Comparison of ENCODE assay signal across 9 mouse cellular contexts in genomic region chr7:139949893-139950282, GRCm38 (mm10). TPM values are rescaled to one million over a fixed set of nuclear protein-coding genes. Genes with fewer than 3 reads are reported as not detected.
DNase-seq lines count a peak whose midpoint lies in the region; ATAC-seq and TF ChIP-seq lines count a peak whose summit lies in the region.
"Had no signal": no experiment of that assay in that cellular context is flagged by ENCODE, and none has a peak within 500 bp of the region (broad histone marks: within the 10 kb centered on the region; RNA-seq: fewer than 3 reads in every experiment).

No protein-coding gene starts in this region.

- peak overlapping the region; percentile 54 for H3K4me3 ChIP-seq in layer of hippocampus, adult 2 months
- H3K4me3 ChIP-seq in cortical plate, adult 2 months (ENCODE audit: insufficient read depth, low read length), result peak overlapping the region; percentile 34
- H3K4me3 ChIP-seq in heart, embryonic 11.5 days (ENCODE audit: low read depth, low read length), result peak overlapping the region; percentile 61
- peak overlapping the region; percentile 47 for H3K4me3 ChIP-seq in kidney, postnatal 0 days (replicated peaks; ENCODE audit: low read depth, low read length)
- H3K4me3 ChIP-seq in small intestine, adult 2 months (ENCODE audit: low read depth, low read length), result peak overlapping the region; percentile 65

- no peak for TF ChIP-seq POLR2A in cortical plate, adult 2 months (IDR thresholded peaks at IDR 0.05; ENCODE audit: extremely low read depth, insufficient read depth, low read length)
- no peak for TF ChIP-seq POLR2A in small intestine, adult 2 months (IDR thresholded peaks at IDR 0.05; ENCODE audit: low read depth, low read length)

- H3K27me3 ChIP-seq in heart, embryonic 11.5 days (ENCODE audit: control insufficient read depth, insufficient read depth, low read length), result peaks cover 26% of the 10 kb centered on the region
- H3K27me3 ChIP-seq in kidney, postnatal 0 days (ENCODE audit: insufficient read depth, low read length), result peaks cover 16% of the 10 kb centered on the region
- H3K27me3 ChIP-seq in small intestine, adult 2 months (ENCODE audit: control insufficient read depth, insufficient read depth, low read length), result peaks cover 10% of the 10 kb centered on the region

- no peaks in the 10 kb centered on the region for H3K36me3 ChIP-seq in heart, embryonic 11.5 days (ENCODE audit: control insufficient read depth, insufficient read depth, low read length)
- H3K36me3 ChIP-seq in kidney, postnatal 0 days (ENCODE audit: insufficient read depth, low read length), result no peaks in the 10 kb centered on the region
- no peaks in the 10 kb centered on the region for H3K36me3 ChIP-seq in small intestine, adult 2 months (ENCODE audit: control insufficient read depth, insufficient read depth, low read length)

- no peaks in the 10 kb centered on the region for H3K9me3 ChIP-seq in heart, embryonic 11.5 days (replicated peaks; ENCODE audit: control insufficient read depth, low read length)
- no peaks in the 10 kb centered on the region for H3K9me3 ChIP-seq in kidney, postnatal 0 days (replicated peaks; ENCODE audit: low read length)

- intact Hi-C loops in left cerebral cortex, postnatal 25 days (cut with DNase I), result no loop called here

- H3K4me1 ChIP-seq in cortical plate, adult 2 months (ENCODE audit: control insufficient read depth, insufficient read depth, low read length), result no peaks in the 10 kb centered on the region
- H3K4me1 ChIP-seq in heart, embryonic 11.5 days (ENCODE audit: control insufficient read depth, insufficient read depth, low read length), result peaks cover 2% of the 10 kb centered on the region; the same call in 1 of the 2 replicates
- no peaks in the 10 kb centered on the region for H3K4me1 ChIP-seq in kidney, postnatal 0 days (replicated peaks; ENCODE audit: insufficient read depth, low read length)
- no peaks in the 10 kb centered on the region for H3K4me1 ChIP-seq in small intestine, adult 2 months (ENCODE audit: control insufficient read depth, insufficient read depth, insufficient read length, low read length)

- no peak for DNase-seq in layer of hippocampus, adult 2 months (ENCODE audit: low spot score in 2 of 2)
- DNase-seq in layer of hippocampus, postnatal 25 days (ENCODE audit: extremely low spot score in 1 of 2, low spot score in 1 of 2), result no peak
- DNase-seq in kidney, postnatal 0 days (ENCODE audit: low spot score), result peak; percentile 92
- peak; percentile 60 to 71 for DNase-seq in lung, postnatal 4 days
- no peak for DNase-seq in left cerebral cortex, postnatal 25 days (ENCODE audit: low spot score in 2 of 2)

- peak; percentile 56; the same call in 1 of the 2 replicates for ATAC-seq in heart, embryonic 11.5 days (replicated peaks; ENCODE audit: insufficient number of reproducible peaks, low FRiP score, low TSS enrichment)
- ATAC-seq in kidney, postnatal 0 days (replicated peaks; ENCODE audit: low FRiP score, low read depth), result peak; percentile 73

- peak overlapping the region; percentile 72 for H3K9ac ChIP-seq in heart, embryonic 11.5 days (ENCODE audit: low read depth, low read length)
- peak overlapping the region; percentile 59 for H3K9ac ChIP-seq in kidney, postnatal 0 days (ENCODE audit: low read depth, low read length)

- peak; percentile 65 for TF ChIP-seq CTCF in layer of hippocampus, adult 2 months (conservative IDR thresholded peaks at IDR 0.05)
- no peak for TF ChIP-seq CTCF in cortical plate, adult 2 months (IDR thresholded peaks at IDR 0.05; ENCODE audit: extremely low read depth, insufficient read depth, low read length)
- TF ChIP-seq CTCF in kidney, postnatal 0 days (IDR thresholded peaks at IDR 0.05; ENCODE audit: low read depth), result peak; percentile 75
- peak; percentile 45; the same call in 1 of the 2 replicates for TF ChIP-seq CTCF in small intestine, adult 2 months (IDR thresholded peaks at IDR 0.05; ENCODE audit: extremely low read depth, insufficient read length, insufficient replicate concordance, low read depth, low read length)

- WGBS in heart, embryonic 11.5 days (ENCODE audit: insufficient replicate concordance), result under 1% methylated on average over 15 of the region's 15 CpGs
- under 1% methylated on average over 15 of the region's 15 CpGs for WGBS in kidney, postnatal 0 days
- 1% methylated on average over 15 of the region's 15 CpGs for WGBS in small intestine, adult 2 months

- no peak overlapping the region for H3K27ac ChIP-seq in layer of hippocampus, adult 2 months
- no peak overlapping the region for H3K27ac ChIP-seq in cortical plate, adult 2 months (ENCODE audit: insufficient read depth, low read length)
- H3K27ac ChIP-seq in heart, embryonic 11.5 days (ENCODE audit: low read depth, low read length), result peak overlapping the region; percentile 22
- H3K27ac ChIP-seq in kidney, postnatal 0 days, result peak overlapping the region; percentile 76; the same call in 1 of the 2 replicates
- H3K27ac ChIP-seq in small intestine, adult 2 months (ENCODE audit: insufficient read depth, low read depth, low read length), result peak overlapping the region; percentile 47

- peak overlapping the region; percentile 93 for H3K4me2 ChIP-seq in heart, embryonic 11.5 days
- H3K4me2 ChIP-seq in kidney, postnatal 0 days (ENCODE audit: low read length), result peak overlapping the region; percentile 88

RNA-seq across cellular contexts. Expression of gene Utf1, which starts 6.3 kb away (rescaled TPM):
- total RNA-seq in layer of hippocampus, adult 2 months (2021), result not detected
- total RNA-seq in layer of hippocampus, postnatal 25 days (2021), result not detected
- 0.08 TPM in 1 of 2 replicates, not detected in the other for polyA plus RNA-seq in cortical plate, adult 2 months (2012; rRNA removed)
- not detected in 2 replicates for polyA plus RNA-seq in heart, embryonic 11.5 days (2014; fragmentation: Nextera tagmentation; extraction: Ambion mirVana)
- not detected in 2 replicates for polyA plus RNA-seq in kidney, postnatal 0 days (2015; fragmentation: Nextera tagmentation; extraction: Ambion mirVana)
- polyA plus RNA-seq in small intestine, adult 2 months (2012; rRNA removed), result 0.20 and 0.67 TPM in 2 replicates
- not detected for total RNA-seq in left cerebral cortex, postnatal 25 days (2021)
- total RNA-seq: adrenal gland, adult 18-20 months had no signal

RNA-seq across cellular contexts. Expression of gene 6430531B16Rik, which starts 28.7 kb away (rescaled TPM):
- total RNA-seq in layer of hippocampus, adult 2 months (2021), result 1 to 10 TPM; 1.3 to 1.5 TPM
- total RNA-seq in layer of hippocampus, postnatal 25 days (2021), result 1 to 10 TPM; 1.0 to 1.4 TPM
- polyA plus RNA-seq in cortical plate, adult 2 months (2012; rRNA removed), result 1.3 and 1.8 TPM in 2 replicates
- 0.21 and 0.29 TPM in 2 replicates for polyA plus RNA-seq in heart, embryonic 11.5 days (2014; fragmentation: Nextera tagmentation; extraction: Ambion mirVana)
- polyA plus RNA-seq in kidney, postnatal 0 days (2015; fragmentation: Nextera tagmentation; extraction: Ambion mirVana), result 0.28 and 0.36 TPM in 2 replicates
- polyA plus RNA-seq in small intestine, adult 2 months (2012; rRNA removed), result 0.06 and 0.16 TPM in 2 replicates
- 1 to 10 TPM in 1 of 2 experiments, under 1 TPM in 1; 0.96 to 1.1 TPM for total RNA-seq in left cerebral cortex, postnatal 25 days (2021)
- total RNA-seq: adrenal gland, adult 18-20 months had no signal

RNA-seq across cellular contexts. Expression of gene Adam8, which starts 42.5 kb away (rescaled TPM):
- 1 to 10 TPM; 3.4 to 6.0 TPM for total RNA-seq in layer of hippocampus, adult 2 months (2021)
- total RNA-seq in layer of hippocampus, postnatal 25 days (2021), result 1 to 10 TPM; 3.3 to 3.4 TPM
- polyA plus RNA-seq in cortical plate, adult 2 months (2012; rRNA removed), result 6.2 and 6.5 TPM in 2 replicates
- polyA plus RNA-seq in heart, embryonic 11.5 days (2014; fragmentation: Nextera tagmentation; extraction: Ambion mirVana), result 1.0 and 1.4 TPM in 2 replicates
- polyA plus RNA-seq in kidney, postnatal 0 days (2015; fragmentation: Nextera tagmentation; extraction: Ambion mirVana), result 0.41 and 0.46 TPM in 2 replicates
- 4.9 and 7.3 TPM in 2 replicates for polyA plus RNA-seq in small intestine, adult 2 months (2012; rRNA removed)
- total RNA-seq in left cerebral cortex, postnatal 25 days (2021), result 1 to 10 TPM; 2.6 to 2.7 TPM

RNA-seq across cellular contexts. Expression of gene Kndc1, which starts 55.4 kb away (rescaled TPM):
- total RNA-seq in layer of hippocampus, adult 2 months (2021), result 10 to 100 TPM; 80.3 to 87.0 TPM
- 10 to 100 TPM; 90.1 to 95.0 TPM for total RNA-seq in layer of hippocampus, postnatal 25 days (2021)
- polyA plus RNA-seq in cortical plate, adult 2 months (2012; rRNA removed), result 54.8 and 56.1 TPM in 2 replicates
- 0.03 TPM in 1 of 2 replicates, not detected in the other for polyA plus RNA-seq in heart, embryonic 11.5 days (2014; fragmentation: Nextera tagmentation; extraction: Ambion mirVana)
- 0.09 and 0.18 TPM in 2 replicates for polyA plus RNA-seq in kidney, postnatal 0 days (2015; fragmentation: Nextera tagmentation; extraction: Ambion mirVana)
- polyA plus RNA-seq in small intestine, adult 2 months (2012; rRNA removed), result 0.16 and 0.18 TPM in 2 replicates
- 10 to 100 TPM; 54.4 to 58.6 TPM for total RNA-seq in left cerebral cortex, postnatal 25 days (2021)

Comparison
In these comparisons a context has a peak if more than half of its experiments do, and no peak if none do; other contexts are left out.
1. DNase-seq: peak in kidney, postnatal 0 days (single experiment) and lung, postnatal 4 days (2 of 2); none in layer of hippocampus, adult 2 months (0 of 2), layer of hippocampus, postnatal 25 days (0 of 2) and left cerebral cortex, postnatal 25 days (0 of 2).
2. H3K27ac ChIP-seq: peak in heart, embryonic 11.5 days (single experiment), kidney, postnatal 0 days (single experiment) and small intestine, adult 2 months (single experiment); none in layer of hippocampus, adult 2 months (single experiment) and cortical plate, adult 2 months (single experiment).
3. Peak in every context shown above with its lines, with median percentiles within 50 percentile points of each other: H3K4me3 ChIP-seq.